Mouse (Mus musculus) heart, adult 2 months (tissue): ENCODE data around the gene Sppl3. TPM values are rescaled to one million over a fixed set of nuclear protein-coding genes. Genes with fewer than 3 reads are reported as not detected.
"Not testable (repeated sequence)": the region's sequence is repeated elsewhere in the genome, so short reads cannot be mapped to it uniquely, and the experiment has no call there.

Experiments used
- DNase-seq, 2 experiments: peaks; one replicate each; pipeline ENCODE4 v3.0.0; 2021
- H3K27ac ChIP-seq: fragments of 200-600 bp; 2 replicates; pipeline ENCODE4 v1.8.1; 2022
- H3K27me3 ChIP-seq: fragments of 200-500 bp; 2 replicates; pipeline ENCODE4 v1.6.1; 2012; ENCODE audit warnings: mild to moderate bottlenecking, low read length, inconsistent platforms, mixed read lengths; ENCODE audit not compliant: control insufficient read depth, insufficient read depth
- H3K36me3 ChIP-seq: fragments of 200-500 bp; 2 replicates; pipeline ENCODE4 v1.6.1; 2012; ENCODE audit warnings: low read length, inconsistent platforms; ENCODE audit not compliant: control insufficient read depth, insufficient read depth
- H3K4me1 ChIP-seq: fragments of 200-500 bp; 2 replicates; pipeline ENCODE4 v1.6.1; 2011; ENCODE audit warnings: low read length; ENCODE audit not compliant: control insufficient read depth, insufficient read depth
- H3K4me3 ChIP-seq: fragments of 200-600 bp; 2 replicates; pipeline ENCODE4 v1.8.1; 2022
- H3K79me2 ChIP-seq: fragments of 200-500 bp; replicated peaks from 2 replicates; pipeline ENCODE4 v1.6.1; 2012; ENCODE audit warnings: mild to moderate bottlenecking, inconsistent platforms, low read length, moderate library complexity, mixed read lengths; ENCODE audit not compliant: control insufficient read depth, insufficient read depth
- H3K9ac ChIP-seq: fragments of 200-500 bp; 2 replicates; pipeline ENCODE4 v1.6.1; 2012; ENCODE audit warnings: low read depth, mild to moderate bottlenecking, control low read depth, inconsistent platforms, low read length, mixed read lengths
- CTCF ChIP-seq: fragments of 200-600 bp; IDR thresholded peaks from 2 replicates; pipeline ENCODE4 v1.8.1; 2022; ENCODE audit warnings: antibody characterized with exemption, mild to moderate bottlenecking, moderate library complexity
- EP300 ChIP-seq: fragments of 200-500 bp; IDR thresholded peaks from 2 replicates; pipeline ENCODE4 v1.6.1; 2011; ENCODE audit warnings: low read depth, low read length, control low read depth; ENCODE audit not compliant: insufficient read depth
- POLR2A ChIP-seq: fragments of 200-500 bp; IDR thresholded peaks from 2 replicates; pipeline ENCODE4 v1.6.1; 2011; ENCODE audit warnings: mild to moderate bottlenecking, low read depth, low read length, control low read depth; ENCODE audit not compliant: insufficient read depth
- WGBS: fragments of 180-500 bp; shearing (Covaris S2); methylation state at CpG from one replicate; pipeline ENCODE4 v1.1.7; 2018; 5-methylcytosine and 5-hydroxymethylcytosine counted together
- intact Hi-C: fragments of 180-260 bp; cut with DNase I; formaldehyde crosslinking; loops from one replicate; pipeline ENCODE4 v1.15.1; 2025
- polyA plus RNA-seq: library from polyadenylated mRNA; depleted of rRNA; stranded (reverse); fragments of >200 nt; gene quantifications from 2 replicates; pipeline ENCODE4 v1.2.3, GENCODE M21; 2012
- total RNA-seq, 2 experiments: library from RNA; stranded (reverse); gene quantifications; 2 replicates each; pipeline ENCODE4 v1.2.3; 2021

The Sppl3 gene
- total and polyA plus RNA-seq, 3 experiments = 32.0 to 40.8 (median 32.2) TPM

DNA sequence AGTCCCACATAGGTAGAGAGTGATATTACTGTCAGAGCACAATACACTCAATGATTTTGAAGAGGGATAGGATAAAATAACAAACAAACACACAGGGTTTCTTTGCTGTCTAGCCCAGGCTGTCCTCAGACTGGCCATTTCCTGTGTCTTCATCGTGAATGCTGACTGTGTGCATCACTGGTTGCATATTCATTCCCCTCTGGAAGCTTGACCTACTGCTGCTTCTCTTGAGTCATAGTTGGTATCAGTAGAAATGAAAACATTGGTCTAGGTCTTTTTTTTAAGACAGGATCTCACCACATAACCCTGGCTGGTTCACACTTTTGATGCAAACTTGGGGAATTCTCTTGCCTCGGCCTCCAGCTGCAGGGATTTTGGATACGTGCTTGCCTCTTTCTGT lies 58.7 kb downstream of the Sppl3 start:
- H3K27ac ChIP-seq = no peak overlapping the region
- no peak overlapping the region for H3K9ac ChIP-seq
- H3K4me1 ChIP-seq = peaks cover 18% of the 10 kb centered on the region
- no peaks in the 10 kb centered on the region; the same call in 1 of the 2 replicates for H3K36me3 ChIP-seq
- 73% methylated on average over 3 of the region's 3 CpGs for WGBS
- intact Hi-C loops = no loop called here
- H3K27me3 ChIP-seq = no peaks in the 10 kb centered on the region
- no peak overlapping the region for H3K4me3 ChIP-seq
- DNase-seq = no peak
- TF ChIP-seq EP300 = no peak
- TF ChIP-seq POLR2A = no peak
- TF ChIP-seq CTCF = no peak
- peaks cover 9% of the 10 kb centered on the region for H3K79me2 ChIP-seq

DNA sequence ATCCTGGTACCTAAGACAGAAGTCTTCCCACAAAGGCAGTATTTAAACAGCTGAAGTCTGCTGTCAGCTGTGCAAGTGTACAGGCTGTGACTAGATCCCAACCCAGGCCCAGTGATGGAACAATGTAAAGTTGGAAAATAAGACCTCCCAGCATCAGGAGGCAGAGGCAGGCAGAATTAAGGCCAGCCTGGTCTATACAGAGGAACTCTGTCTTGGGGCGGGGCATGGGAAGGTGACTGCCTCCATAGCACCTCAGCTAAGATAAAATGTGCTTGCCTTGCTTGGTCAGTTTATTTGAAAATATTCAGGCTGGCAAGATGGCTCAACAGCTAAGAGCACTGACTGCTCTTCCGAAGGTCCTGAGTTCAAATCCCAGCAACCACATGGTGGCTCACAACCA lies 59.5 kb downstream of the Sppl3 start:
- Histone ChIP-seq H3K79me2 (peaks cover 9% of the 10 kb centered on the region), H3K27me3 (no peaks in the 10 kb centered on the region), H3K36me3 (no peaks in the 10 kb centered on the region; the same call in 1 of the 2 replicates), H3K4me3 (no peak overlapping the region), H3K9ac (no peak overlapping the region), H3K27ac (no peak overlapping the region), H3K4me1 (peaks cover 18% of the 10 kb centered on the region)
- WGBS = 98% methylated on average over 2 of the region's 2 CpGs
- intact Hi-C loops = no loop called here
- no peak for DNase-seq
- TF ChIP-seq CTCF (no peak), POLR2A (no peak), EP300 (no peak)

DNA sequence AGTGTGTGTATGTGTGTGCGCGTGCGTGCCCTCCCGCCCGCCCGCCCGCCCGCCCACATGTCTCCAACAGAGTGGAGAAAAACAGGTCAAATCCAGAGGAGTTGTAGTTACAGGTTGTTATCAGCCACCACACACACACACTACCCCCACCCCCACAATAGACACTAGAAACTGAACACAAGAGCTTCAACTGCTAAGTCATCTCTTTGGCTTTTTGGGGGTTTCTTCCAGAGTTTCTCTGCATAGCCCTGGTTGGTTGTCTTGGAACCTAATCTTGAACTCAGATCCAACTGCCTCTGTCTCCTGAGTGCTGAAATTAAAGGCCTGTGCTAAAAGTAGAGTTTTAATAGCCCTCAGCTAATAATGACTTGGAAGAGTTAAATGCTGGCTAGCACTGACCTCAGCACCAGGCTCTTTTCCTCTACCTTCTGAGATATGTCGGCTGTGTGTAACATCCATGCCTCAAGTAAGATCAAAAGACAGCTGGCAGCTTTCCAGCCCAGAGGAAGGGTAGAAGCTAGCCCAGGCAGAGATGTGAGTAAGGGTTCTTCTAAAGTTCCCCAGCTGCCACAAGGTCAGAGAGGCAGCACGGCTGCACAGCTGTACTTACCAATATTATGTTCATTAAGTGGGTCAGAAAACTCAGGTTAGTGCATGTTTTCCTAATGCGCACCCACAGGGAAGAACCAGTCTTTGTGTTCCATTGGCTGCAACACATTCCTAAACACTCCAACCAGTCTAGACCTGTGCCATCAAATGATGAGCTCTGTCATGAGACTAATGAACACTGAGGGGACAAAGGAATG lies 60.4 kb downstream of the Sppl3 start:
- Histone ChIP-seq H3K79me2 (peaks cover 10% of the 10 kb centered on the region), H3K27ac (no peak overlapping the region), H3K9ac (no peak overlapping the region), H3K36me3 (no peaks in the 10 kb centered on the region; the same call in 1 of the 2 replicates), H3K27me3 (no peaks in the 10 kb centered on the region), H3K4me1 (peaks cover 17% of the 10 kb centered on the region), H3K4me3 (no peak overlapping the region)
- TF ChIP-seq POLR2A (no peak), EP300 (no peak), CTCF (no peak)
- 83% methylated on average over 11 of the region's 11 CpGs for WGBS
- no peak for DNase-seq
- intact Hi-C loops = no loop called here

DNA sequence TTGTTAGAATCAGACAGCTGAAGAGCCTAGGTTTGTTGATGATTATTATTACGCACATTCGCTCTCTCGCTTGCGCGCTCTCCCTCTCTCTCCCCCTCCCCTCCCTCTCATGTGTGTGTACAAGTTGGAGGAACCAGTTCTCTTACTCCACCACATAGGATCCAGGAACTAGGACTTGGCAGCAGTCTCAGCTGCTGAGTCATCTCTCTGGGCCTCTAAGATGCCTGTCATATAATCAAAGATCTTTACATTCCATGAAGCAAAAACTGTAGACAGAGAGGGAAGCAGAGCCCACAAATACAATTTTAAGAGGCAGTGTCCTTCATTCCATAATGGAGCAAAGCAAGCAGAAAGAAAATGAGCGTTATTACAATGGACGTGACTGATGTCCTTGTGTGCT lies 61.2 kb downstream of the Sppl3 start:
- no peak overlapping the region for H3K4me3 ChIP-seq
- peaks cover 17% of the 10 kb centered on the region for H3K4me1 ChIP-seq
- no peaks in the 10 kb centered on the region for H3K27me3 ChIP-seq
- intact Hi-C loops = no loop called here
- H3K27ac ChIP-seq = no peak overlapping the region
- TF ChIP-seq POLR2A (no peak), EP300 (no peak), CTCF (no peak)
- H3K9ac ChIP-seq = no peak overlapping the region
- no peaks in the 10 kb centered on the region; the same call in 1 of the 2 replicates for H3K36me3 ChIP-seq
- DNase-seq = peak; percentile 46 to 48
- 73% methylated on average over 7 of the region's 7 CpGs for WGBS
- peaks cover 10% of the 10 kb centered on the region for H3K79me2 ChIP-seq

DNA sequence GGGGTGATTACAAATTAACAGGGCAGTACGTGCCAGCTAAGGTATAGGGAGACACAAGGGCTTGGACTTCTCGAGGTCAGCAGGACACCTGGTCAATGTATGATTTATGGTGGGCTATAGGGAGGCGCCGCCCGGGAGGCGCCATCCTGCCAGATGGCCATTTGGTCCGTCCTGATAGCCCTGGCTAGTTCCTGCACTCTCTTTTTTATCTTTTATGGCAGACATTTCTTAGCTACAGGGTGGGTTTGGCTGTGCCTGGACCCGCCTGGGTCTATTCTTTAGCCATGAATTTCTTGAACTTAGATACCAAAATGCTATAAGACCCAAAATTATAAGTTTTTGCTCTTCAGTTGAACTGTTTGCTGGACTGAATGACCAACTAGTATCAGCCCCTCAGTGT lies 62.4 kb downstream of the Sppl3 start:
- DNase-seq, H3K79me2 ChIP-seq, intact Hi-C loops, H3K27ac ChIP-seq, H3K36me3 ChIP-seq, H3K9ac ChIP-seq, H3K4me3 ChIP-seq, H3K27me3 ChIP-seq: not testable (repeated sequence)
- H3K4me1 ChIP-seq = peaks cover 11% of the 10 kb centered on the region
- WGBS = 82% methylated on average over 8 of the region's 8 CpGs

DNA sequence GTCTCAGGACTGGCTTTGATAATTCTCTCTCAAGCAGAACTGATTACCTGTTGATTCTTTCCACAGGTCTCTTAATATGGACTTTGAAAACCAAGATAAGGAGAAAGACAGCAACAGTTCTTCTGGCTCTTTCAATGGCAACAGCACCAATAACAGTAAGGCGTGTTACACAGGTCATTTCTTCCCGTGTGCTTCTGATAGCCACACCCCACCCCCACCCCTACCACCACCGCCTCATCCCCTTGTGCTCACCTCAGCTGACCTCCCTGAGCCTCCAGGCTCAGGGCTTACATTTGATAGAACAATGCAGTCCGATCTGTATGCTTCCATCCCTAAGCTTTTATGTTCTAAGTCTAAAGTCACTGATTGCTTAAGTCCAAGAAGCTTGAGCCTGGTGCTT lies 63.8 kb downstream of the Sppl3 start:
- H3K27me3 ChIP-seq = no peaks in the 10 kb centered on the region
- H3K27ac ChIP-seq = no peak overlapping the region
- 50% methylated on average over 4 of the region's 4 CpGs for WGBS
- no peak for DNase-seq
- no peak for TF ChIP-seq EP300
- TF ChIP-seq CTCF = no peak
- no peak for TF ChIP-seq POLR2A
- H3K4me3 ChIP-seq = no peak overlapping the region
- no peaks in the 10 kb centered on the region; the same call in 1 of the 2 replicates for H3K36me3 ChIP-seq
- peaks cover 7% of the 10 kb centered on the region for H3K4me1 ChIP-seq
- H3K9ac ChIP-seq = no peak overlapping the region
- H3K79me2 ChIP-seq = peaks cover 7% of the 10 kb centered on the region
- intact Hi-C loops = no loop called here
